Mouse (Mus musculus) ovary, postnatal 14 days (tissue): ENCODE measurements around the gene Tmem54.

ENCODE experiments used
- DNase-seq: peaks from one replicate; pipeline ENCODE4 v3.0.0; 2022; ENCODE audit warnings: low spot score

The Tmem54 gene

GRCm38 (mm10) chr4:129105356-129105755 lies at the start of gene Tmem54:
Tmem54 (plus strand) TSS chr4:129105548.
- DNase-seq = no peak

- no peak for DNase-seq
Observed at GRCm38 (mm10) chr4:129055562-129055961, 49.8 kb upstream of the Tmem54 start.

DNA sequence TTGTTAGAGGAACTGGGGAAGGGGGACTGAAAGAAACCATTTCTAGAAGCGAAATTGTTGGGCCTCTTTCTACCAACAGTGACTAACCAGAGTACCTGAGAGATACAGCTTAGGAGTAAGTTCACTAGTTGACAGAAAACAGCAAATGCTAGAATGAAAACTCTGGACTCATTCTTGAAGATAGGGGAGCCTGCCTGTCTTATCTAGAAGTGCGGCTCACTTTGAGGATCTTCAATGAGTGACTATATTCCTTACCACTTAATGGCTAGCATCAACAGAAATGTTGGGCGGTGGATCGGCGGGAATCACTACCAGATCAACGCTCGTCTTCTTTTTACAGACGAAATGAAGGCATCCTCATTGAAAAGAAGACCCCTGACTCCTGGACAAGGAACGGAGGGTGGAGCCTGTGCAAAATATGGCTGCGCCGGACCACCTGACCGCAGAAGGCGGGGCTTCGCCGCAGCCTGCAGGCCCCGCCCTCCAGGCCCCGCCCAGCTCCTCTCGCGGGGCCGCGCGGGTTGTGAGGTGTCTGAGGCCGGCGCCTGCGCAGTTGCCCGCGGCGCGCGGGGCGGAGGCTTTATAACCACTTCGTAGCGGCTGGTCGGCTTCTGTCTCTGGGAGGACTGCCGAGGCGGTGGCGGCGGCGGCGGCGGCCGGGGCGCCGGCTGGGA lies 47.7 kb upstream of the Tmem54 start:
- peak; percentile 97 for DNase-seq

DNA sequence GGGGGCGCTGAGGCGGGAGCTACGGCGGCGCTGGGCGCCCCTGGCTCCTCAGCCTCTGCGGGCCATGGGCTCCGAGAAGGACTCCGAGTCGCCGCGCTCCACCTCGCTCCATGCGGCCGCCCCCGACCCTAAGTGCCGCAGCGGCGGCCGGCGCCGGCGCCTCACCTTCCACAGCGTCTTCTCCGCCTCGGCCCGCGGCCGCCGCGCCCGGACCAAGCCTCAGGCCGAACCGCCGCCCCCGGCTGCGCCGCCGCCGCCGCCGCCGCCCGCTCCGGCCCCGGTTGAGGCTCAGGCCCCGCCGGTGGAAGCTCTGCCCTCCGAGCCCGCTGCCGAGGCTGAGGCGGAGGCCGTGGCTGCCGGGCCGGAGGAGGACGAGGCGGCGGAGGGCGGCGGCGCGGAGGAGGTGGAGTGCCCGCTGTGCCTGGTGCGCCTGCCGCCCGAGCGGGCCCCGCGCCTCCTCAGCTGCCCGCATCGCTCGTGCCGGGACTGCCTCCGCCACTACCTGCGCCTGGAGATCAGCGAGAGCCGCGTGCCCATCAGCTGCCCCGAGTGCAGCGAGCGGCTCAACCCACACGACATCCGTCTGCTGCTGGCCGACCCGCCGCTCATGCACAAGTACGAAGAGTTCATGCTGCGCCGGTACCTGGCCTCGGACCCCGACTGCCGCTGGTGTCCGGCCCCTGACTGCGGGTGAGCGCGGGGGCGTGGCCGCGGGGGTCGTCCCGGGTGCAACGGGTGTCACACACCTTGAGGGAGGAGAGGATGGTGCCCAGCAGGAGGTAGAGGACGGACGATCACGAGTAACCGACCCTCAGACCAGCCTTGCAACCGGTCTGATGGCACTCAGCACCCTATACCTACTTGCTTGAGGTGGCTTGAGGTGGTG lies 46.9 kb upstream of the Tmem54 start, which contains the start of gene Rnf19b:
Rnf19b (plus strand) TSS at position 65 of the 886 bp plus-strand sequence.
- DNase-seq = no peak

DNA sequence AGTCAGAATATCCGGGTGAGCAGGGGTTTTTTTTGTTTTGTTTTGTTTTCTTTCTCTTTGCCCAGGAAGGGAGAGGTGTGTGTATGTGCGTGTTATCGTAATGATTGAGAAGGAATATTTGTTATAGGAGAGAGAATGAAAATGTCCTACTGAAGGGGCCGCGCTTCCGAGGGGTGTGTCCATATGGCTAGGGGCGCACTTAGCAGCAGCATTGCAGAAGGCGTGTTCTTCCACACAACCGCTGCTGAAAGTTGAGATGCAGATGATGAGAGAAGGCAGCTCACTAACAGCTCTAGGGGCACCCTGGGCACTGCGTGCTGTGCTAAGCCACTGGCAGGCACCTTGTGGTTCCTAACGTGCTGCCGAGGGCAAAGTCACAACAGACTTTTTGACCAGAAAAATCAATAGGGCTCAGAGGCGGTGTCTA lies 46.2 kb upstream of the Tmem54 start:
- no peak for DNase-seq

GRCm38 (mm10) chr4:129059922-129060321 lies 45.4 kb upstream of the Tmem54 start:
- no peak for DNase-seq

GRCm38 (mm10) chr4:129061486-129061885 lies 43.9 kb upstream of the Tmem54 start:
- DNase-seq = no peak

DNA sequence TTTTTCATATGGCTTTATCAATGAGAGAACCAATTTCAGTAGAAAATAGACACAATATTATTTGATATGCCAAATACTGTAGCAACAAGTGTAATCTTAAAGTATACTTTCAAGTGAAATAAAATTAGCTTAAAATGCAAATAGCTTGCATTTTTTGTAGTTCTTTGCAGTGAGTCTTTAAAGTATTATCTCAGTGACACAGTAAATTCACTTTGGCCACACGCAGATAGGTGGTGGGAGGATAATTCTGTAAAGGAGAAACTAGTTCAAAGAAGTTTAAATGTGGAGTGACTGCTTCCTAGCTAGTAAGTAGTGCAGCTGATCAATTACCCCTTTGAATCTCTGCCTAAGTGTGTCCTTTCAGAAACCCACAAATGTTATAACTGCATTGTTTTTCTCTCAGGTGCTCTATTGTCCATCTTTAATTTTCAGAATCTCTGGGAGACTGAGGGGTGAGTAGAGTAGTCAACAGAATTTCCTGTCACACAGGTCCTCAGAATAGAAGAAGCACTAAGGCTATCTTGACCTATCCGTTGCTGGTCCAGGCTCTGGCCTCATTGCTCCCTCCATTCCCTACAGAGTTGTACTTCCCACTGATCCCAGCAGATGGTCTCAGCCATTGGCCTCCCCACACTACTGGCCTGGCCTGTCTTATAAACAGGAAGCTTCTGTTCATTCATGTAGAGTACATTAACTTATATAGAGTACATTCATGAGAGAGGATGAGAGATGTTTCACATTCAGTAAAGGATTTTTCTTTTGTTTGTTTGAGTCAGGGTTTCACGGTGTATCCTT lies 42.9 kb upstream of the Tmem54 start:
- no peak for DNase-seq

GRCm38 (mm10) chr4:129065688-129066236 lies 39.6 kb upstream of the Tmem54 start:
- DNase-seq = no peak

GRCm38 (mm10) chr4:129067638-129068415 lies 37.5 kb upstream of the Tmem54 start:
- DNase-seq = no peak

DNA sequence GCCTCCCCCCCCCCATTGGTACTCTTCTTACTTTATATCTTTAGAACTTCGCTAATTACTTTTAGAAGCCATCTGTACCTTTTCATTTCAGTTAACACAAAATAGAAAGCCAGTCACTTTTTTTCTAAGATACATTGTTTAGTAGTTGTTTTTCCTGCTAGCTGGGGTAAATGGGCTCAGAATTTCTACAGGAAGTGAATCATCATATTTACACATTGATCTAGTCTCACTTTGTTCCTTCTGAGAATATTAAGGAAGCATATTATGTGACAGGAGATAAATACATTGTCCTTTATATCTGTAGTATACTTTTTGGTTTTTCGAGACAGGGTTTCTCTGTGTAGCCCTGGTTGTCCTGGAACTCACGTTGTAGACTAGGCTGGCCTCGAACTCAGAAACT lies 36.5 kb upstream of the Tmem54 start:
- DNase-seq = no peak

GRCm38 (mm10) chr4:129079126-129079525 lies 26.2 kb upstream of the Tmem54 start:
- DNase-seq = no peak

DNA sequence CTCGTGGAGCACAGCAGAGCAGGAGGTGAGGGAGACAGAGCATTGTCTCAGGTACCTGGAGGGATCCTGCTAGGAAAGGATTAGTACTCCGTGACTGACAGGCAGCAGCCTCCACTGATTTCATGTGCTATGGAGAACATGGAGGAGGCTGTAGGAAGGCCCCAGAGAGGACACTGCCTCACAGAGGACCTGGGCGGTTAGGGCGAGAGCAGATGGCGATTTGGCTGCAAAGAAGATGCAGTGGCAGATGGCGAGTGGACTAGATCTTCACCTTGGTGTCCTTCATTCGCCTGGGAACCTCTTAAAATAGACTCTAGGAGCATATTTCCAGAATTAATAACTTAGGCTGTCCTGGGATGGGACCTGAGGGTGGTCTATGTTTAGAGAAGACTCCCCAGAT lies 24.3 kb upstream of the Tmem54 start:
- DNase-seq = no peak

GRCm38 (mm10) chr4:129081512-129081911 lies 23.8 kb upstream of the Tmem54 start:
- no peak for DNase-seq

- DNase-seq = no peak
Observed at GRCm38 (mm10) chr4:129081939-129082338, 23.4 kb upstream of the Tmem54 start.

GRCm38 (mm10) chr4:129082379-129083115 lies 22.8 kb upstream of the Tmem54 start:
- DNase-seq = peak; percentile 58

DNA sequence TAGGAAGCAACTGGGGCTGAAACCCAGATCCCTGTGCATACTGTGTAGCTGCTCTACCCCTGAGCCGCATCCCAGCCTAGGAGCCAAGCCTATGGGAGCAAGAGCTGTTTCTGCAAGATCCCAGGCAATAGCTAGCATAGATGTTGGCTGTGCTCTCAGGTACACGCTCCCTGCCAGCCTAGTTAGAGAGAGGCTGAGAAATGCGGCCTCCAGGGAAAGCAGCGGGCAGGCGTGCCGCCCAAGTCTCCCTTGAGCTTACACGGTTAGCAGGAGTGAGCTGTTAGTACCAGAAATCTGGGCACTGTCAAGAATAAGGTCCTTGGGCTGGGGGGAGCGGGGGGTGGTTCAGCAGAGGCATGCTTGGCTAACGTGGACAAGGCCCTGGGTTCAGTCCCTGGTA lies 20.5 kb upstream of the Tmem54 start:
- DNase-seq = no peak

- DNase-seq = peak; percentile 61
Observed at GRCm38 (mm10) chr4:129086078-129086477, 19.3 kb upstream of the Tmem54 start.

GRCm38 (mm10) chr4:129087850-129088249 lies 17.5 kb upstream of the Tmem54 start:
- no peak for DNase-seq

GRCm38 (mm10) chr4:129095276-129095675 lies 10.1 kb upstream of the Tmem54 start:
- no peak for DNase-seq

DNA sequence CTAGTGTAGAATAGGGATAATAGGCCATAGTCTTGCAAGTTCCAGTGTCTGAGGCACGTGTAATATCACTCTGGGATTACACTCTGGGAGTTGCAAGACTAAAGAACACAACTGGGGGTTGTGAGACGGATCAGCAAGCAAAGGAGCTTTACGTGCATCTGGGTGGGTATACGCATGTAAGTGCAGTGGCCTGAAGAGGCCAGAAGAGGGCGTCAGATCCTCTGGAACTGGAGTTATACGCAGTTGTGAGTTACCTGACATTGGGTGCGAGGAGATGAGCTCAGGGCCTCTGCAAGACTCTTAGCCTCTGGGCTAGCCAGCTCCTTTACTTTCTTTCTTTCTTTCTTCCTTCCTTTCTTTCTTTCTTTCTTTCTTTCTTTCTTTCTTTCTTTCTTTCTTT lies 8.3 kb upstream of the Tmem54 start:
- no peak for DNase-seq
